Mouse (Mus musculus) MEL (cell line): ENCODE data around the gene Sap30l.

Source experiments
- BHLHE40 ChIP-seq: IDR thresholded peaks from 2 replicates; pipeline ENCODE4 v1.6.1; 2012; ENCODE audit warnings: low read depth, mild to moderate bottlenecking, inconsistent platforms, low read length, improper control_type of control experiment, borderline replicate concordance
- CTCF ChIP-seq, 3 experiments: IDR thresholded peaks in 2 of 3; conservative IDR thresholded peaks in 1 of 3; 2 replicates each; pipeline ENCODE4 v1.5.1; 2011 to 2012; ENCODE audit warnings: low read length in 3 of 3, low read depth in 2 of 3, mild to moderate bottlenecking in 2 of 3, improper control_type of control experiment in 1 of 3, inconsistent platforms in 1 of 3, mixed read lengths in 1 of 3, moderate library complexity in 1 of 3; ENCODE audit not compliant: control insufficient read depth in 1 of 3, insufficient read depth in 1 of 3, poor library complexity in 1 of 3, severe bottlenecking in 1 of 3
- EP300 ChIP-seq, 2 experiments: IDR thresholded peaks; 2 replicates each; pipeline ENCODE4 v1.6.1; 2011; ENCODE audit warnings: improper control_type of control experiment in 2 of 2, low read length in 2 of 2, low read depth in 1 of 2, mild to moderate bottlenecking in 1 of 2
- ZC3H11A ChIP-seq: IDR thresholded peaks from 2 replicates; pipeline ENCODE4 v1.6.1; 2012; ENCODE audit warnings: low read depth, mild to moderate bottlenecking, inconsistent platforms, low read length, improper control_type of control experiment

- no peak for TF ChIP-seq CTCF (IDR thresholded peaks at IDR 0.05 in 2 of 3, conservative IDR thresholded peaks at IDR 0.05 in 1 of 3; ENCODE audit: control insufficient read depth in 1 of 3, insufficient read depth in 1 of 3, low read depth in 2 of 3, low read length in 3 of 3, poor library complexity in 1 of 3, severe bottlenecking in 1 of 3)
- no peak for TF ChIP-seq ZC3H11A
- peak; percentile 60 to 68; a peak in 3 of 4 replicates for TF ChIP-seq EP300 (IDR thresholded peaks at IDR 0.05; ENCODE audit: low read depth in 1 of 2, low read length in 2 of 2)
- TF ChIP-seq BHLHE40, result no peak
Observed at GRCm38 (mm10) chr11:57805047-57805446, 3.6 kb downstream of the Sap30l start.
